Mouse (Mus musculus) lung, adult 2 months (tissue): ENCODE data around the gene Calr4. TPM values are rescaled to one million over a fixed set of nuclear protein-coding genes. Genes with fewer than 3 reads are reported as not detected.
A peak's percentile ranks its signal among the peaks of the same experiment; 100 is the strongest.

Experiments
- DNase-seq: peaks from one replicate; pipeline ENCODE4 v3.0.0; 2022
- H3K4me1 ChIP-seq: fragments of 200-500 bp; 2 replicates; pipeline ENCODE4 v1.6.1; 2011; ENCODE audit warnings: low read length; ENCODE audit not compliant: control insufficient read depth, insufficient read depth
- H3K4me3 ChIP-seq: fragments of 200-500 bp; replicated peaks from 2 replicates; pipeline ENCODE3; 2011; ENCODE audit warnings: low read depth, mild to moderate bottlenecking, control low read depth, low read length; ENCODE audit errors: extremely low read depth
- CTCF ChIP-seq: fragments of 200-500 bp; IDR thresholded peaks from 2 replicates; pipeline ENCODE4 v1.5.1; 2011; ENCODE audit warnings: mild to moderate bottlenecking, low read length, control low read depth; ENCODE audit not compliant: insufficient read depth
- POLR2A ChIP-seq: fragments of 200-500 bp; IDR thresholded peaks from 2 replicates; pipeline ENCODE4 v1.6.1; 2011; ENCODE audit warnings: low read depth, mild to moderate bottlenecking, control low read depth, low read length, borderline replicate concordance; ENCODE audit errors: extremely low read depth
- WGBS: fragments of 180-500 bp; shearing (Covaris S2); methylation state at CpG from one replicate; pipeline ENCODE4 v1.1.7; 2018; 5-methylcytosine and 5-hydroxymethylcytosine counted together
- polyA plus RNA-seq: library from polyadenylated mRNA; depleted of rRNA; stranded (reverse); fragments of >200 nt; gene quantifications from 2 replicates; pipeline ENCODE4 v1.2.3, GENCODE M21; 2012

Calr4 gene
- polyA plus RNA-seq, 1 experiment, result 0.18 TPM

DNA sequence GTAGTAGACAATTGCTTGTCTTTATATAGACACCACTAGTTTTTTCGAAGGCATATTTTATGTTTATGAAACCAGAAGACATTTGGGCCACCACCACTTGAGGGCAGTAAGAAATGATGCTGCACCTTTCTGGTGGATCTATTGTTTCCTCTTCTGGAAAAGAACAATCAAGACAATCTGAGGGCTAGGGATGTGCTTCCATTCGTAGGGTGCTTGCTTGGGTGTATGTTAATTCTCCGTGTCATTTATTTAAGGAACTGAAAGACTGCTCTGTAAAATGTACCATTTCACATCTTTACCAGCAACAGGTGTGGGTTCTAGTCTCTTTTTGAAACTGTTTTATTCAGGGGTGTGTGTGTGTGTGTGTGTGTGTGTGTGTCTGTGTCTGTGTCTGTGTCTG lies 34.6 kb downstream of the Calr4 start:
- Histone ChIP-seq H3K4me3 (no peak overlapping the region), H3K4me1 (no peaks in the 10 kb centered on the region; the same call in 1 of the 2 replicates)
- TF ChIP-seq CTCF (no peak), POLR2A (no peak)
- no peak for DNase-seq
- 63% methylated on average over 3 of the region's 3 CpGs for WGBS

GRCm38 (mm10) chr4:109271803-109272202 lies 37.5 kb downstream of the Calr4 start:
- no peak overlapping the region for H3K4me3 ChIP-seq
- 86% methylated on average over 4 of the region's 4 CpGs for WGBS
- no peak for TF ChIP-seq CTCF
- TF ChIP-seq POLR2A, result no peak
- H3K4me1 ChIP-seq, result no peaks in the 10 kb centered on the region; the same call in 1 of the 2 replicates
- DNase-seq, result no peak

DNA sequence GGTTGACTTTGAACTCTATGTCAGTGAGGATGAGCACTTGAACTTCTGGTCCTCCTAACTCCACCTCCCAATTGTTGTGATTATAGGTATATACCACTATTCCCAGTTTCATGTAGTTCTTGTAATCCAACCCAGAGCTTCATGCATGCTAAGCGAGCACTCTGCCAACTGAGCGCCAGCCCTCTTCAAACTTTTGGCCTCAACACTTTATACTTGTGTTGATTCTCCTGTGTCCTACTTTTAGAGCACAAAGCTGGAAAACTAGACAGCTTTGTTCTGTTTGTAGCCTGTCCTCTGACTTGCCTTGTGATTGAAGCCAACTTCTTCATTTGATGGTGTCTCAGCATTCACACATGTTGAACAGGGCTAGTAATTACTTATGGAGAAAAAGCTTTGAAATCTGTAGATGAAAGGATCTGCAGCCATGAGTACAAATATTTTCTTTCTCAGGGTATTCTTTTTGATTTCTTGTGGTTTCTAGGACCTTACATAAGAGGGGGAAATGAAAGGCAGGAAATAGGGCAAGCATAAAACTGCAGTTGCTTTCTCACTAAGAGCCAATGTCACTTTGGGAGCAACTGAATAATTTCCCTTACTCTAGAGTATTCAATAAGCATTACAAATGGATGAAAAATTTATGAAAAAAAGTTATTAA lies 39.4 kb downstream of the Calr4 start:
- WGBS, result 72% methylated on average over 2 of the region's 2 CpGs
- DNase-seq, result no peak
- TF ChIP-seq CTCF (no peak), POLR2A (no peak)
- Histone ChIP-seq H3K4me1 (no peaks in the 10 kb centered on the region; the same call in 1 of the 2 replicates), H3K4me3 (no peak overlapping the region)

DNA sequence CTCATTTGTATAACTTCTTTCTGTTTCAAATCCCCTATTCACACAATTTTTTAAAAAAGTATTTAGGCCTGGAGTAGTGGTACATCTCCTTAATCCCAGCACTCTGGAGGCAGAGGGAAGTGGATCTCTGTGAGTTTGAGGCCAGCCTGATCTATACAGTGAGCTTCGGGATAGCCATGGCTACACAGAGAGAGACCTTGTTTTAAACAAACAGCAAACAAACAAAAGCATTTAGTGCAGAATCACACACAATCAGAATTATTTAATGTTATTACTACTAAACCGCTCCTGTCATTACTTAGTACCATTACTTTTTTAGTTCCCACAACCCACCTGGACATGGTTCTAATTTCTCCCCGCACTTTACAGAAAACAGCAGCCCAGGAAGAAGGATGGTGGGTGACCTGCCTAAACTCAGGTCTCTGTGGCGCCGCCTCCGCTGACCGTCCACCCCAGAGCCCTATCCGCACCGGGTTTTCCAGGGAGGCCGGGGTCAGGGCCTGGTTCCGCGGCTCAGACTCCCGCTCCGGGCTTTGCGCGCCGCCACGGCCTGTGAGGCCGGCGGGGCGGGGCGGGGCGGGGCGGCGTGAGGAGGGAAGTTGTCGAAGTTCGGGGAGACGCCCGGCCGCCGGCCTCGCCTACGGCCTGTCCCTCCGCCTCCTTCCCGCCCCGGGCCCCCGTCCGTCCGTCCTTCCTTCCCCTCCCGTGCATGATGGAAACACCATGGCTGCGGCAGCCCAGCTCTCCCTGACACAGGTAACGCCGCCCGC lies 45.6 kb downstream of the Calr4 start, which contains the start of gene Eps15:
Eps15 (plus strand) TSS at position 580 of the 770 bp plus-strand sequence.
- Histone ChIP-seq H3K4me3 (peak within 1 kb of the TSS; percentile 86), H3K4me1 (peaks cover 12% of the 10 kb centered on the region)
- peak; percentile 94 for DNase-seq
- WGBS, result 2% methylated on average over 42 of the region's 44 CpGs
- TF ChIP-seq POLR2A, result peak; percentile 67; the same call in 1 of the 2 replicates
- no peak for TF ChIP-seq CTCF

- DNase-seq, result peak; percentile 59
- TF ChIP-seq CTCF, result no peak
- no peak for TF ChIP-seq POLR2A
- Histone ChIP-seq H3K4me1 (peaks cover 12% of the 10 kb centered on the region), H3K4me3 (peak overlapping the region; percentile 86)
- under 1% methylated on average over 74 of the region's 85 CpGs for WGBS
Measured at GRCm38 (mm10) chr4:109280459-109281160, 46.3 kb downstream of the Calr4 start.

GRCm38 (mm10) chr4:109281161-109281560 lies 46.9 kb downstream of the Calr4 start:
- WGBS, result 8% methylated on average over 4 of the region's 4 CpGs
- H3K4me1 ChIP-seq, result peaks cover 12% of the 10 kb centered on the region
- peak overlapping the region; percentile 86 for H3K4me3 ChIP-seq
- no peak for TF ChIP-seq POLR2A
- TF ChIP-seq CTCF, result no peak
- no peak for DNase-seq

DNA sequence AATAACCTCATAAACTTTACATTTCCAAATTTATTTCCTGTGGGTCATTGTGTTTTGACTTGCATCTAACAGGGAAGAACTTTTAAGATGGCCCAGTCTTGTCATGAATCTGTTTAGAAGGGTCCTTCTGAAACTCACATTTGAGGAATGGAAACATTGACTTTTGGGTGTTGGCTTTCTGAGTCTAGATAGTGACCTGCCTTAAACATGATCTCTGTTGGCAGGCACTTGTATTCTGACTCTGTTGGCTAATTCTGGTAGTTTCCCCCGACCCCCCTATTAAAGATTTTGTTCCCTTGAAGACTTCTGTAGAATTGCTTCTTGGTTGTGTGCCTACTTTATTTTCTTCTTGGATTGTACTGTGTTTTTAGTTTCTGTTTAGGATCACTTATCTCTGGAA lies 47.7 kb downstream of the Calr4 start:
- DNase-seq, result no peak
- H3K4me1 ChIP-seq, result peaks cover 12% of the 10 kb centered on the region
- peak overlapping the region; percentile 9 for H3K4me3 ChIP-seq
- WGBS, result 55% methylated on average over 1 of the region's 1 CpGs
- TF ChIP-seq POLR2A, result no peak

DNA sequence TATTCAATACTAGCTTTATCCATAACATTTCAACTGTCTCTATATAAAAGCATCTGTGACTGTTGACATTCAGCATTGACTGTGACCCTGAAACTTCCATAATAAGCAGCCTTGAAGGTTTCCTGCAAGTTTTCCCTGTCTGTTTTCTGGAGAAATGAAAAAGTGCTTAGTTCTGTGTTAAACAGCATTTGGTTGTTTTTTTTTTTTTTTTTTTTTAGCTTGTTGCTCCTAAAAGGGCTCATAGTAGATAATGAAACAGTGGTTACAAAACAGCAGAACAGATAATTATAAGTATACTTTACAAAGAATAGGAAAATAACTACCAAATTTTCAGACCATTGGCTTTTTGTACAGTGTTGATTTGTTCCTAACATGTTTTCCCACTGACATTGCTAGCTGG lies 60.3 kb downstream of the Calr4 start:
- Histone ChIP-seq H3K4me3 (no peak overlapping the region), H3K4me1 (no peaks in the 10 kb centered on the region; the same call in none of the 2 replicates)
- TF ChIP-seq CTCF, result no peak
- no peak for TF ChIP-seq POLR2A
- DNase-seq, result no peak

DNA sequence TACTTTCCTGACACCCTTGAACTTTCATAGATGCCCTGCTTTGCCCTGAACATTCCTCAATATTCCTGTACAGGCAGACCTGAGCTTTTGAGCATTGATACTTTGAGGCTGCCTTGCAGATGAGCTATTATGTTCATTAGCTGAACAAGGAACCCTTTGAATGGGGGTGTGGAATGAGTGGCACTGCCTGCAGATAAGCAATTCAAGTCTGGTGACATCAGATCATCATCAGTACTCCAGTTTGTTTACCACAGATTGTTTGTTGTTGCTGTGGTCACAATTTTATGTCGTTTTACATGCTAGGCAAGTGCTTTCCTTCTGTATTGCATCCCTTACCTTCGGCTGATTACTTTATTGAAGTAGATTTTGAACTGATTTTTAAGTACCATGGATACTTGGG lies 62.2 kb downstream of the Calr4 start:
- DNase-seq, result no peak
- WGBS, result 52% methylated on average over 2 of the region's 2 CpGs

More for the DNA sequence above, 62.2 kb downstream of the Calr4 start:
- TF ChIP-seq CTCF, result no peak
- no peak for TF ChIP-seq POLR2A
- Histone ChIP-seq H3K4me1 (no peaks in the 10 kb centered on the region; the same call in none of the 2 replicates), H3K4me3 (no peak overlapping the region)
